Mouse (Mus musculus) adrenal gland, postnatal 0 days (tissue): ENCODE results near the gene Olfr371. TPM values are rescaled to one million over a fixed set of nuclear protein-coding genes. Genes with fewer than 3 reads are reported as not detected.

ENCODE experiments used
- polyA plus RNA-seq: library from polyadenylated mRNA; unstranded; fragments of >200 nt; fragmentation: Nextera tagmentation; extraction: Ambion mirVana; gene quantifications from 2 replicates; pipeline ENCODE4 v1.2.1, GENCODE M21; 2015

Olfr371 gene
- polyA plus RNA-seq, result not detected in 2 replicates

DNA sequence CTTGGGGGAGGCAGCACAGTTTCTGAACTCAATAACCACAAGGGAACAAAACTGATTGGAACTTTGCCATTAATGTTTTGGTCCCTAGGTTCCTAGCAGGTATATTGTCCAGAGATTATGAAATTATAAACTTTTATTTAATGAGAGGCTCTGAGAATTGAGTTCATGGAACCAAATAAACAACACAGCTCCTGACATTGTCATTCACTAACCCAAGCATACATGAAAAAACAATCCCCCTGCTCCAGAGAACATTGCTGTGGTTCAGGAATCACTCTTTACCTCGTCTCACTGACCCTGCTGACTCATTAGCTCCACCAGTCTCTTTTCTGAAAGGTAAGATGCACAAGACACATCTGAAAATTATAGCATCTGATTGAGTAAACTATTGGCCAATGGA, at the start of gene Olfr371:
Gene Olfr371 (plus strand): TSS at position 301 of the 400 bp plus-strand sequence.

Other genes starting within 250 kb of the Olfr371 start
- gene Junb, start 247.3 kb upstream of the Olfr371 start, polyA plus RNA-seq, result 25.6 and 40.6 TPM in 2 replicates
- gene Hook2, start 235.4 kb upstream of the Olfr371 start, polyA plus RNA-seq, result 8.6 and 12.6 TPM in 2 replicates
- gene Best2, start 211.5 kb upstream of the Olfr371 start, polyA plus RNA-seq, result not detected in 2 replicates
- 101 and 111 TPM in 2 replicates for gene Asna1, start 200.7 kb upstream of the Olfr371 start, polyA plus RNA-seq
- gene Trir, start 199.2 kb upstream of the Olfr371 start, polyA plus RNA-seq, result 114 and 124 TPM in 2 replicates
- 15.4 and 16.3 TPM in 2 replicates for gene Tnpo2, start 189.1 kb upstream of the Olfr371 start, polyA plus RNA-seq
- 33.5 and 34.5 TPM in 2 replicates for gene Fbxw9, start 165.9 kb upstream of the Olfr371 start, polyA plus RNA-seq
- not detected in 2 replicates for gene Gm5741, start 158.0 kb upstream of the Olfr371 start, polyA plus RNA-seq
- 54.9 and 58.6 TPM in 2 replicates for gene Dhps, start 154.2 kb upstream of the Olfr371 start, polyA plus RNA-seq
- gene Wdr83os, start 145.2 kb upstream of the Olfr371 start, polyA plus RNA-seq, result 109 and 143 TPM in 2 replicates
- gene Wdr83, start 144.7 kb upstream of the Olfr371 start, polyA plus RNA-seq, result 23.8 and 33.0 TPM in 2 replicates
- 30.0 and 40.0 TPM in 2 replicates for gene Man2b1, start 142.7 kb upstream of the Olfr371 start, polyA plus RNA-seq
- 1.4 and 2.2 TPM in 2 replicates for gene Zfp791, start 102.9 kb upstream of the Olfr371 start, polyA plus RNA-seq
- gene Cks1brt, start 74.1 kb upstream of the Olfr371 start, polyA plus RNA-seq, result not detected in 2 replicates
- gene Orc6, start 73.6 kb downstream of the Olfr371 start, polyA plus RNA-seq, result 61.5 and 63.4 TPM in 2 replicates
- gene Vps35, start 73.8 kb downstream of the Olfr371 start, polyA plus RNA-seq, result 140 and 147 TPM in 2 replicates
- gene Mylk3, start 160.4 kb downstream of the Olfr371 start, polyA plus RNA-seq, result 1.9 and 3.2 TPM in 2 replicates
- gene 4921524J17Rik, start 206.8 kb downstream of the Olfr371 start, polyA plus RNA-seq, result 78.2 and 113 TPM in 2 replicates